Mouse (Mus musculus) liver, embryonic 14.5 days (tissue): Measurements from ENCODE around the gene Pigu.

Source experiments
- CTCF ChIP-seq: IDR thresholded peaks from 2 replicates; pipeline ENCODE4 v1.5.1; 2016; ENCODE audit warnings: antibody characterized with exemption, low read depth, control low read depth
- EP300 ChIP-seq: IDR thresholded peaks from 2 replicates; pipeline ENCODE4 v1.6.1; 2016; ENCODE audit warnings: antibody characterized with exemption, low read depth

- TF ChIP-seq EP300 (no peak), CTCF (no peak)
Observed at GRCm38 (mm10) chr2:155381060-155381437, 23.8 kb upstream of the Pigu start.
